Mouse (Mus musculus) hindbrain, postnatal 0 days (tissue): ENCODE data around the gene Ppp1r12b. TPM values are rescaled to one million over a fixed set of nuclear protein-coding genes. Genes with fewer than 3 reads are reported as not detected.
A peak's percentile ranks its signal among the peaks of the same experiment; 100 is the strongest.

ENCODE experiments used
- ATAC-seq: fragments of 200-750 bp; cut with Nextera tagmentation; 2 replicates; pipeline ENCODE4 v1.8.0; 2017; ENCODE audit warnings: mild to moderate bottlenecking, moderate TSS enrichment, moderate library complexity
- DNase-seq: peaks from one replicate; pipeline ENCODE4 v3.0.0-alpha.2; 2015; ENCODE audit warnings: low spot score
- H3K27ac ChIP-seq: fragments of 300-500 bp; sonication (generic); 2 replicates; pipeline ENCODE4 v1.5.1; 2014; ENCODE audit warnings: mild to moderate bottlenecking
- H3K27me3 ChIP-seq: fragments of 300-500 bp; sonication (generic); 2 replicates; pipeline ENCODE4 v1.6.1; 2014; ENCODE audit warnings: low read length, mixed read lengths; ENCODE audit not compliant: insufficient read depth
- H3K36me3 ChIP-seq: fragments of 300-500 bp; sonication (generic); 2 replicates; pipeline ENCODE4 v1.6.1; 2014; ENCODE audit warnings: low read length, mixed read lengths; ENCODE audit not compliant: insufficient read depth
- H3K4me1 ChIP-seq: fragments of 300-500 bp; sonication (generic); 2 replicates; pipeline ENCODE4 v1.6.1; 2014; ENCODE audit warnings: antibody characterized with exemption, low read length, mixed read lengths; ENCODE audit not compliant: insufficient read depth
- H3K4me2 ChIP-seq: fragments of 300-500 bp; sonication (generic); 2 replicates; pipeline ENCODE4 v1.6.1; 2014; ENCODE audit warnings: low read depth, mild to moderate bottlenecking, low read length, moderate library complexity, mixed read lengths
- H3K4me3 ChIP-seq: fragments of 300-500 bp; sonication (generic); 2 replicates; pipeline ENCODE4 v1.5.1; 2014; ENCODE audit warnings: low read length
- H3K9ac ChIP-seq: fragments of 300-500 bp; sonication (generic); replicated peaks from 2 replicates; pipeline ENCODE4 v1.6.1; 2014; ENCODE audit warnings: mild to moderate bottlenecking, low read length, moderate library complexity, mixed read lengths
- H3K9me3 ChIP-seq: fragments of 300-500 bp; sonication (generic); 2 replicates; pipeline ENCODE4 v1.6.1; 2016; ENCODE audit warnings: low read length, mixed read lengths
- CTCF ChIP-seq: IDR thresholded peaks from 2 replicates; pipeline ENCODE4 v1.5.1; 2016; ENCODE audit warnings: antibody characterized with exemption, control low read depth, low read depth
- WGBS: fragments of 180-500 bp; shearing (Covaris S2); extraction: QIAGEN DNeasy Blood & Tissue Kit; methylation state at CpG from one replicate; pipeline ENCODE4 v1.1.7; 2014; 5-methylcytosine and 5-hydroxymethylcytosine counted together
- polyA plus RNA-seq: library from polyadenylated mRNA; unstranded; fragments of >200 nt; fragmentation: Nextera tagmentation; extraction: Ambion mirVana; gene quantifications from 2 replicates; pipeline ENCODE4 v1.2.1, GENCODE M21; 2015
- total RNA-seq: library from RNA; depleted of rRNA; stranded (reverse); fragments of >200 nt; gene quantifications from 2 replicates; pipeline ENCODE4 v1.2.3, GENCODE M21; 2014; rRNA removed

Ppp1r12b gene
- total RNA-seq (26.6 and 36.6 TPM in 2 replicates), polyA plus RNA-seq (12.5 and 12.9 TPM in 2 replicates)

GRCm38 (mm10) chr1:134955637-134956176 lies at the start of gene Ppp1r12b:
TSS of gene Ppp1r12b (minus strand) at chr1:134955942.
- peak within 1 kb of the TSS; percentile 88 for H3K4me3 ChIP-seq
- H3K4me1 ChIP-seq = no peaks in the 10 kb centered on the region
- no peaks in the 10 kb centered on the region for H3K9me3 ChIP-seq
- ATAC-seq = peak; percentile 99
- peak; percentile 61 for TF ChIP-seq CTCF
- peak within 1 kb of the TSS; percentile 76 for H3K4me2 ChIP-seq
- peak within 1 kb of the TSS; percentile 87 for H3K27ac ChIP-seq
- H3K27me3 ChIP-seq = no peaks in the 10 kb centered on the region
- peak within 1 kb of the TSS; percentile 72 for H3K9ac ChIP-seq
- peak; percentile 99 for DNase-seq
- H3K36me3 ChIP-seq = no peaks in the 10 kb centered on the region
- under 1% methylated on average over 39 of the region's 39 CpGs for WGBS

GRCm38 (mm10) chr1:135003346-135003745 lies 47.6 kb upstream of the Ppp1r12b start:
- Histone ChIP-seq H3K4me2 (no peak overlapping the region), H3K4me3 (no peak overlapping the region), H3K4me1 (no peaks in the 10 kb centered on the region), H3K27me3 (no peaks in the 10 kb centered on the region), H3K9me3 (no peaks in the 10 kb centered on the region), H3K27ac (no peak overlapping the region), H3K36me3 (no peaks in the 10 kb centered on the region), H3K9ac (no peak overlapping the region)
- DNase-seq (peak; percentile 29), ATAC-seq (peak; percentile 64)
- 27% methylated on average over 4 of the region's 4 CpGs for WGBS
- no peak for TF ChIP-seq CTCF

GRCm38 (mm10) chr1:135000527-135000926 lies 44.8 kb upstream of the Ppp1r12b start:
- TF ChIP-seq CTCF = no peak
- no peak overlapping the region for H3K27ac ChIP-seq
- no peak overlapping the region for H3K4me2 ChIP-seq
- DNase-seq = no peak
- no peak for ATAC-seq
- 84% methylated on average over 9 of the region's 9 CpGs for WGBS
- no peaks in the 10 kb centered on the region for H3K27me3 ChIP-seq
- no peaks in the 10 kb centered on the region; the same call in 1 of the 2 replicates for H3K4me1 ChIP-seq
- no peak overlapping the region for H3K9ac ChIP-seq
- no peak overlapping the region for H3K4me3 ChIP-seq
- no peaks in the 10 kb centered on the region for H3K36me3 ChIP-seq
- H3K9me3 ChIP-seq = no peaks in the 10 kb centered on the region

GRCm38 (mm10) chr1:134998231-134998630 lies 42.5 kb upstream of the Ppp1r12b start:
- ATAC-seq (peak; percentile 72), DNase-seq (peak; percentile 74)

GRCm38 (mm10) chr1:134997568-134997967 lies 41.8 kb upstream of the Ppp1r12b start:
- TF ChIP-seq CTCF = no peak
- Histone ChIP-seq H3K27me3 (no peaks in the 10 kb centered on the region), H3K4me1 (no peaks in the 10 kb centered on the region; the same call in 1 of the 2 replicates), H3K9ac (no peak overlapping the region), H3K4me3 (no peak overlapping the region), H3K9me3 (no peaks in the 10 kb centered on the region), H3K36me3 (no peaks in the 10 kb centered on the region), H3K4me2 (no peak overlapping the region), H3K27ac (no peak overlapping the region)
- DNase-seq = no peak
- 75% methylated on average over 5 of the region's 5 CpGs for WGBS
- no peak for ATAC-seq

More at GRCm38 (mm10) chr1:134998231-134998630, 42.5 kb upstream of the Ppp1r12b start:
- no peaks in the 10 kb centered on the region for H3K9me3 ChIP-seq
- no peak for TF ChIP-seq CTCF
- H3K27ac ChIP-seq = no peak overlapping the region
- no peak overlapping the region for H3K9ac ChIP-seq
- no peaks in the 10 kb centered on the region; the same call in 1 of the 2 replicates for H3K4me1 ChIP-seq
- no peak overlapping the region for H3K4me3 ChIP-seq
- H3K27me3 ChIP-seq = no peaks in the 10 kb centered on the region
- H3K4me2 ChIP-seq = no peak overlapping the region
- 46% methylated on average over 8 of the region's 8 CpGs for WGBS
- no peaks in the 10 kb centered on the region for H3K36me3 ChIP-seq

- H3K9ac ChIP-seq = no peak overlapping the region
These were observed 40.7 kb upstream of the Ppp1r12b start for GRCm38 (mm10) chr1:134996471-134996870.

GRCm38 (mm10) chr1:134995954-134996353 lies 40.2 kb upstream of the Ppp1r12b start:
- Histone ChIP-seq H3K9me3 (no peaks in the 10 kb centered on the region), H3K9ac (no peak overlapping the region), H3K27me3 (no peaks in the 10 kb centered on the region), H3K4me3 (no peak overlapping the region), H3K4me1 (no peaks in the 10 kb centered on the region; the same call in 1 of the 2 replicates), H3K4me2 (no peak overlapping the region), H3K27ac (peak overlapping the region; percentile 48; the same call in 1 of the 2 replicates), H3K36me3 (no peaks in the 10 kb centered on the region)
- ATAC-seq (no peak), DNase-seq (no peak)
- WGBS = 18% methylated on average over 1 of the region's 1 CpGs
- TF ChIP-seq CTCF = no peak

More at GRCm38 (mm10) chr1:134996471-134996870, 40.7 kb upstream of the Ppp1r12b start:
- Histone ChIP-seq H3K36me3 (no peaks in the 10 kb centered on the region), H3K27me3 (no peaks in the 10 kb centered on the region), H3K4me3 (no peak overlapping the region), H3K9me3 (no peaks in the 10 kb centered on the region), H3K4me2 (no peak overlapping the region), H3K27ac (no peak overlapping the region), H3K4me1 (no peaks in the 10 kb centered on the region; the same call in 1 of the 2 replicates)
- DNase-seq (no peak), ATAC-seq (no peak)
- 81% methylated on average over 7 of the region's 7 CpGs for WGBS
- TF ChIP-seq CTCF = no peak
